Mouse (Mus musculus) neural tube, embryonic 11.5 days (tissue): ENCODE measurements around the gene Gm20388. TPM values are rescaled to one million over a fixed set of nuclear protein-coding genes. Genes with fewer than 3 reads are reported as not detected.

Experiments
- ATAC-seq: fragments of 200-750 bp; cut with Nextera tagmentation; 2 replicates; pipeline ENCODE4 v1.8.0; 2017; ENCODE audit warnings: moderate number of reproducible peaks, mild to moderate bottlenecking, moderate TSS enrichment, moderate library complexity; ENCODE audit not compliant: insufficient read depth, low FRiP score, low TSS enrichment
- DNase-seq: peaks from one replicate; pipeline ENCODE4 v3.0.0-alpha.2; 2015; ENCODE audit warnings: low spot score
- H3K27ac ChIP-seq: fragments of 300-500 bp; sonication (generic); 2 replicates; pipeline ENCODE4 v1.5.1; 2014; ENCODE audit warnings: low read depth, mild to moderate bottlenecking, low read length
- H3K27me3 ChIP-seq: fragments of 300-500 bp; sonication (generic); 2 replicates; pipeline ENCODE4 v1.6.1; 2014; ENCODE audit warnings: mild to moderate bottlenecking, low read length, mixed read lengths; ENCODE audit not compliant: control insufficient read depth, insufficient read depth
- H3K36me3 ChIP-seq: fragments of 300-500 bp; sonication (generic); 2 replicates; pipeline ENCODE4 v1.6.1; 2014; ENCODE audit warnings: mild to moderate bottlenecking, low read length, moderate library complexity, mixed read lengths; ENCODE audit not compliant: control insufficient read depth, insufficient read depth
- H3K4me1 ChIP-seq: fragments of 300-500 bp; sonication (generic); 2 replicates; pipeline ENCODE4 v1.6.1; 2014; ENCODE audit warnings: low read length, mixed read lengths; ENCODE audit not compliant: control insufficient read depth, insufficient read depth
- H3K4me2 ChIP-seq: fragments of 300-500 bp; sonication (generic); 2 replicates; pipeline ENCODE4 v1.6.1; 2014; ENCODE audit warnings: low read depth, mild to moderate bottlenecking, moderate library complexity
- H3K4me3 ChIP-seq: fragments of 300-500 bp; sonication (generic); 2 replicates; pipeline ENCODE4 v1.5.1; 2014; ENCODE audit warnings: low read depth, low read length
- H3K9ac ChIP-seq: fragments of 300-500 bp; sonication (generic); 2 replicates; pipeline ENCODE4 v1.6.1; 2014; ENCODE audit warnings: mild to moderate bottlenecking, low read length
- H3K9me3 ChIP-seq: fragments of 300-500 bp; sonication (generic); 2 replicates; pipeline ENCODE4 v1.6.1; 2016; ENCODE audit warnings: low read length; ENCODE audit not compliant: control insufficient read depth
- WGBS: fragments of 180-500 bp; shearing (Covaris S2); extraction: QIAGEN DNeasy Blood & Tissue Kit; methylation state at CpG from one replicate; pipeline ENCODE4 v1.1.7; 2014; 5-methylcytosine and 5-hydroxymethylcytosine counted together
- polyA plus RNA-seq: library from polyadenylated mRNA; unstranded; fragments of >200 nt; fragmentation: Nextera tagmentation; extraction: Ambion mirVana; gene quantifications from 2 replicates; pipeline ENCODE4 v1.2.1, GENCODE M21; 2014

The Gm20388 gene
- polyA plus RNA-seq, 1 experiment from 2014 or later, result not detected

- Histone ChIP-seq H3K9me3 (no peaks in the 10 kb centered on the region), H3K9ac (no peak overlapping the region), H3K4me2 (no peak overlapping the region), H3K27ac (no peak overlapping the region), H3K4me3 (no peak overlapping the region), H3K4me1 (peaks cover 19% of the 10 kb centered on the region), H3K27me3 (no peaks in the 10 kb centered on the region), H3K36me3 (no peaks in the 10 kb centered on the region)
- WGBS, result 90% methylated on average over 9 of the region's 9 CpGs
- DNase-seq (no peak), ATAC-seq (no peak)
Measured at GRCm38 (mm10) chr8:120103916-120104315, 193.3 kb downstream of the Gm20388 start.

DNA sequence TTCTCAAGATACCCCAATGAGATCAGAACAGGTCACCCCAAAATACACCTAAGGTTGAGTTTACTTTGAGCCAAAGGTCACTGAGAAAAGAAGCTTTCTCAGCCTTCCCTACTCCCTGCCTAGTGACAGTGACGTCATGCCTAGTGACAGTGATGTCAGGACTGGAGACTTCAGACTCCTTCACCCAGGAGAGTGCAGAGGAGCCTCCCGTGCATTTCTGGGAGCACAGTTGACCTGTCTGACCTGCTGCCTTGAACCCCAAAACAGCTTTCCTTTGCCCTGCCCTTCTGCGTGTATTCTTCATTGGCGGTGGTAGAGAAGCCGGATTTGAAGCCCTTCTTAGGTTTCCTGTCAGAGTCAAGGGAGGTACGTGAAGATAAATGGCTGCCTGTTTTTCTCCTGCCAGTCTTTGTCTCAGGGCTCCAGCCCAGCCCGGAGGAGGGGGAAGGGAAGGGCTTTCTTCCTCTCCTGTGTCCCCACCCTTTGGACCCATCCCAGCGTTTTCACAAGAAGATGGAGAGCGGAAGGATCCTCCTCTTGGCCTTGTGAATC, 194.2 kb downstream of the Gm20388 start:
- no peak overlapping the region for H3K4me2 ChIP-seq
- H3K9me3 ChIP-seq, result no peaks in the 10 kb centered on the region
- H3K27me3 ChIP-seq, result no peaks in the 10 kb centered on the region
- no peak overlapping the region for H3K27ac ChIP-seq
- ATAC-seq (no peak), DNase-seq (no peak)
- H3K4me3 ChIP-seq, result no peak overlapping the region
- H3K9ac ChIP-seq, result no peak overlapping the region
- 60% methylated on average over 9 of the region's 9 CpGs for WGBS
- peaks cover 19% of the 10 kb centered on the region for H3K4me1 ChIP-seq
- no peaks in the 10 kb centered on the region for H3K36me3 ChIP-seq

DNA sequence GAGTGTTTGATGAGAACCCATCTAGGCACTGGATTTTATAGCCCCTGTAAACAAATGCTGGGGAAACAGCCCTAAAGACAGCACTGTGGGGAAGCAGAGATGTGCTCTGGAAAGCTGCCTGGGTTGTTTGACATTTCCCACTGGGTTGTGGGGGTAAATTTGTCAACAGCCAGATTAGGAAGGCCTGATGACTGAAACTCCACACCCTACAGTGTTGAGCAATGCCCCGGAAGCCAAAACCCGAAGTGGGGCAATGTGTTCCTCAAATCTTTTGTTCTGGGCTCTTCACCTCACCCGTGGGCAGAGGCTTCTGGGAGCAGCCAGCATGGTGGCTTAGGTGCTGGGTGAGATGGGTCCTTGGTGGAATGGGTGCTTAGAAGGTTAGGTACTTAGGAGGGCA, 198.5 kb downstream of the Gm20388 start:
- Histone ChIP-seq H3K4me1 (peaks cover 3% of the 10 kb centered on the region), H3K4me2 (no peak overlapping the region), H3K27ac (no peak overlapping the region), H3K36me3 (no peaks in the 10 kb centered on the region), H3K4me3 (no peak overlapping the region), H3K9me3 (no peaks in the 10 kb centered on the region), H3K27me3 (no peaks in the 10 kb centered on the region; the same call in 1 of the 2 replicates), H3K9ac (no peak overlapping the region)
- no peak for DNase-seq
- 20% methylated on average over 3 of the region's 3 CpGs for WGBS
- no peak for ATAC-seq

DNA sequence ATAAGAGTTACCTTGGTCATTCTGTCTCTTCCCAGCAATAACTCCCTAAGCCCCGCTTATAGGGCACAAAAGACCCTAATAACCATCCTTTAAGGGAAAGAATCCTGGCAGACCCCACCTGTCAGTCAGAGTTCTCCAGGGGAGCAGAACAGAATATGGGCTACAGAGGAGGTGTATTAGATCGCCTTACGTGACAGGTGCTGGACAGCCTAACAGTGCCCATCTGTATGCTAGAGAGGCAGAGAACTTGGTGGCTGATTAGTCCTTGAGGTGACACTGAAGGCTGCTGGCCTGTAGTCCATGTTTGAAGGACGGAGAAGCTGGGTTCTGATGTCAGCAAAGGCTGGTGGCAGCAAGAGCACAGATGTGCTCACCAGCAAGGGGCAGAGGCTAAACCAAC, 200.3 kb downstream of the Gm20388 start:
- Histone ChIP-seq H3K9ac (no peak overlapping the region), H3K27ac (no peak overlapping the region), H3K36me3 (no peaks in the 10 kb centered on the region), H3K27me3 (peaks cover 13% of the 10 kb centered on the region), H3K4me1 (peaks cover 5% of the 10 kb centered on the region), H3K4me2 (no peak overlapping the region), H3K4me3 (no peak overlapping the region), H3K9me3 (no peaks in the 10 kb centered on the region)
- WGBS, result 77% methylated on average over 4 of the region's 4 CpGs
- ATAC-seq (no peak), DNase-seq (no peak)

DNA sequence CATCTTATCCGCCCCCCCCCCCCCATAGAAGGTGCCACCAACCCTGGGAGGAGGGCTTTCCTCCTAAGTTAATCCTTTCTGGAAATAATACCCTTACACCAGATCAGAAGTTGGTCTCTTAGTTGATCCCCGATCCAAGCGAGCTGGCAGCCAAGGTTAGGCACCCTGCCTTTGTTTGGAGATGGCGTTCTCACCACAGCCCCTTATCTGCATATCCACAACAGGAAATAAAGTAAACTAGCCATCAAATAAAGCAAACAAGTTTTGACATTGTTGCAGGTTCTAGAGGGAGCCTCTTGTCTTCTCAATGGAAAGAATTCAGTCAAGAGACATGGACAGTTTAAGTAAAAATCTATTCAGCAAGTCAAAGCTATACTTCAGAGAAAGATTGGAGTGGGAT, 200.7 kb downstream of the Gm20388 start:
- H3K27ac ChIP-seq, result no peak overlapping the region
- H3K36me3 ChIP-seq, result no peaks in the 10 kb centered on the region
- no peak overlapping the region for H3K9ac ChIP-seq
- peaks cover 5% of the 10 kb centered on the region for H3K4me1 ChIP-seq
- ATAC-seq, result no peak
- H3K9me3 ChIP-seq, result no peaks in the 10 kb centered on the region
- DNase-seq, result no peak
- no peak overlapping the region for H3K4me3 ChIP-seq
- H3K4me2 ChIP-seq, result no peak overlapping the region
- H3K27me3 ChIP-seq, result peaks cover 15% of the 10 kb centered on the region
- 77% methylated on average over 4 of the region's 4 CpGs for WGBS

DNA sequence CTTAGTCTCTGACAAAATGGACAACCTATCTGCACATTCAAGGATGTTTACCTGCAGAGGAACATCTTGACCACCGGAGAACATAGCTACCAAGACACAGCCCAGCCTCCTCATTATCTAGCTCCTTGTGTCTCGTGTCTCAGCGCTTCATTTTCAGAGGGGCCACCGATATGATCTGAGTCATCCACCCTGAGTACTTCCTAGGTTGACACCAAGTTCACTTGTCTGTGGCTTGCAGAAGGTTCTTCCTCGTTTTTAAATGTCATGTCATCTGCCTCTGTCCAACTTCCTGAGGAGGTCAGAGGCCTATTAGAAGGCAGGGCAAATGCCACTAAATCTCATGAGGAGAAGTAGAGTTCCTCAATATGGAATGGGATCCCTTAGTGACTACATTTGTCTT, 201.9 kb downstream of the Gm20388 start:
- no peak overlapping the region for H3K4me3 ChIP-seq

DNA sequence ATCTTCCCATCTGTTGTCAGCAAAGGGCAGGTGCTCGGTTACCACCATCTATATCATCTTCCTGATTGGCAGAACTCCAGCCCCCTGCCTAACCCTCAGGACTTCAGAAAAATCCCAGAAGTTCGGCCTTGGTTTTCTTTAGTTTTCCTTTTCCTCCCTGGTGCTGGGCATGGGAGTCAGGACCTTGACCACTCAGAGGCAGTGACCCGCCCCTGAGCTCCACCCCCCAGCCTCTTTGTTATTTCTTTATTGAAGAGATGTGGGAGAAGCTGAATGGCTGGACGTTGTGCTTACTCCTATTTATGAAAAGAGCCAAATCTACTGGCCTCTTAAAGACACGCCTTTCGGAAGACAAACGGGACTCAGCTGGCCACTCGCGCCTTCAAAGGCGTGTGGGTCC, 202.7 kb downstream of the Gm20388 start:
- Histone ChIP-seq H3K4me2 (peak overlapping the region; percentile 83), H3K36me3 (no peaks in the 10 kb centered on the region), H3K27me3 (peaks cover 15% of the 10 kb centered on the region), H3K9me3 (no peaks in the 10 kb centered on the region), H3K4me1 (peaks cover 5% of the 10 kb centered on the region), H3K4me3 (peak overlapping the region; percentile 59), H3K9ac (peak overlapping the region; percentile 57), H3K27ac (peak overlapping the region; percentile 67)
- DNase-seq, result no peak
- peak; percentile 20; the same call in 1 of the 2 replicates for ATAC-seq
- 4% methylated on average over 10 of the region's 10 CpGs for WGBS

More for the DNA sequence above, 201.9 kb downstream of the Gm20388 start:
- no peaks in the 10 kb centered on the region for H3K9me3 ChIP-seq
- no peaks in the 10 kb centered on the region for H3K36me3 ChIP-seq
- H3K9ac ChIP-seq, result no peak overlapping the region
- no peak overlapping the region for H3K4me2 ChIP-seq
- WGBS, result 82% methylated on average over 5 of the region's 5 CpGs
- ATAC-seq (no peak), DNase-seq (no peak)
- H3K27me3 ChIP-seq, result peaks cover 15% of the 10 kb centered on the region
- peaks cover 5% of the 10 kb centered on the region for H3K4me1 ChIP-seq
- H3K27ac ChIP-seq, result no peak overlapping the region

DNA sequence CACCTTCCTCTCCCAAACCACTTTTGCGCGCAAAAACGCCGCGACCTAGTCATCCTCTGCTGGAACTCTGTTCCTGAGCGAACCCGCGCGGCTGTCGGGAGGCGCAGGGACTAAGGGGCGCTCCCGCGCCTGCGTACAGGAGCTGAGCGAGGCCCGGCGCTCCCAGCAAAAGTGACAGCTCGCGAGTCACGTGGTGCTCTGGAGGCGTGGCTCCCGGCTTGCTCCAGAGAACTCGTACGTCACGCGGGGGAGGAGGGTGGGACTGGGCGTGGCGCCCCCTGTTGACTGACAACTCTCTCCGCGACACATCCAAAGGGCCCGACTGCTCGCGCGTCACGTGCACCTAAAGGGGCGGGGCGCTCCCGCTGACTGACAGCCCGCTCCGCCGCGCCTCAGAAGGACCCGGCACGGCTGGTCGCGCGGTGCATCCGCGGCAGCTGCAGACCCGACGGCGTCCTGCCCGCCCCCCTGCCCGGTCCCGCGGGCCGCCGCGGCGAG, 203.2 kb downstream of the Gm20388 start, which contains the start of gene 6430548M08Rik:
6430548M08Rik (plus strand) TSS at position 395 of the 498 bp plus-strand sequence.
- ATAC-seq (peak; percentile 94), DNase-seq (peak; percentile 100)
- H3K9ac ChIP-seq, result peak within 1 kb of the TSS; percentile 66
- H3K4me3 ChIP-seq, result peak within 1 kb of the TSS; percentile 59
- H3K4me1 ChIP-seq, result peaks cover 5% of the 10 kb centered on the region
- peak within 1 kb of the TSS; percentile 67 for H3K27ac ChIP-seq
- WGBS, result under 1% methylated on average over 56 of the region's 61 CpGs
- H3K36me3 ChIP-seq, result no peaks in the 10 kb centered on the region
- no peaks in the 10 kb centered on the region for H3K9me3 ChIP-seq
- peak within 1 kb of the TSS; percentile 83 for H3K4me2 ChIP-seq
- H3K27me3 ChIP-seq, result peaks cover 15% of the 10 kb centered on the region

GRCm38 (mm10) chr8:120114315-120114841, 203.7 kb downstream of the Gm20388 start:
- H3K4me3 ChIP-seq, result peak overlapping the region; percentile 59
- peak overlapping the region; percentile 82 for H3K4me2 ChIP-seq
- WGBS, result 2% methylated on average over 45 of the region's 46 CpGs
- ATAC-seq (peak; percentile 49), DNase-seq (peak; percentile 40)
- no peaks in the 10 kb centered on the region for H3K9me3 ChIP-seq
- peaks cover 5% of the 10 kb centered on the region for H3K4me1 ChIP-seq
- H3K27me3 ChIP-seq, result peaks cover 15% of the 10 kb centered on the region
- no peaks in the 10 kb centered on the region for H3K36me3 ChIP-seq
- H3K27ac ChIP-seq, result peak overlapping the region; percentile 51
- peak overlapping the region; percentile 66 for H3K9ac ChIP-seq
